ENCODE assay signal across 29 mouse cellular contexts in the genomic region with DNA sequence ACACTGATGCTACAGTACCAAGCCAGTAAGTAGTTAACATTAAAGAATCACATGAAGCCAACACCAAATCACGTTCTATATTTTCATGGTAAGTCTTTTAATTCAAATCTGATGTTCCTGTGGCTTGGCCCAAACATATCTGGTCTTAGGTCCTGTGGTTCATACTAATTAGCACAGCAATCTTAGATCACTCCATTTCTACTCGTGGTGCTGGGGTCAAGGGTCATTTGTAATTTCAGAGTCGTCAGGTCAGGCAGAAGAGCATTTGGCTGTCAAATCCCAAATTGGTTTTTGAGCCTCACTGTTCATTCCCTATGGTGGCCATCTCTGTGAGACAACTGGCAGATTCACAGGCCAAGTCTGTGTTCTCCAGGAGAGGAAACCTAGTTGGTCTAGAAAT. TPM values are rescaled to one million over a fixed set of nuclear protein-coding genes. Genes with fewer than 3 reads are reported as not detected.
"Had no signal": no experiment of that assay in that cellular context is flagged by ENCODE, and none has a peak within 500 bp of the region (broad histone marks: within the 10 kb centered on the region; RNA-seq: fewer than 3 reads in every experiment).

No protein-coding gene starts in this region.

- H3K4me3 ChIP-seq: embryonic facial prominence, embryonic 10.5 days; embryonic facial prominence, embryonic 12.5 days; embryonic facial prominence, embryonic 13.5 days; embryonic facial prominence, embryonic 15.5 days; erythroblast, embryonic 14.5 days; forebrain, embryonic 10.5 days; forebrain, embryonic 12.5 days; forebrain, embryonic 13.5 days; forebrain, embryonic 15.5 days; gastrocnemius, adult 2 months had no signal

- H3K27ac ChIP-seq: embryonic facial prominence, embryonic 10.5 days; embryonic facial prominence, embryonic 12.5 days; embryonic facial prominence, embryonic 13.5 days; embryonic facial prominence, embryonic 15.5 days; forebrain, embryonic 10.5 days; forebrain, embryonic 12.5 days; forebrain, embryonic 13.5 days; forebrain, embryonic 15.5 days; gastrocnemius, adult 2 months had no signal

- DNase-seq: cerebellum, adult 2 months; cerebellum, adult 8-10 months; cerebellum, adult 9-10 months; cerebellum, adult 9-11 months; cerebellum, postnatal 10 days; cerebellum, postnatal 14 days; cerebellum, postnatal 25 days; cerebellum, postnatal 36 days; embryo, embryonic 11 days; forebrain, postnatal 0 days; gastrocnemius, adult 2 months; gastrocnemius, postnatal 10 days; gastrocnemius, postnatal 14 days; gastrocnemius, postnatal 25 days; gastrocnemius, postnatal 36 days; heart, adult 18-20 months had no signal

- ATAC-seq: forebrain, embryonic 13.5 days; forebrain, embryonic 14.5 days; forebrain, embryonic 15.5 days; forebrain, embryonic 16.5 days; forebrain, postnatal 0 days had no signal

- H3K9me3 ChIP-seq: embryonic facial prominence, embryonic 10.5 days; embryonic facial prominence, embryonic 12.5 days; embryonic facial prominence, embryonic 13.5 days; embryonic facial prominence, embryonic 15.5 days; forebrain, embryonic 15.5 days had no signal

- H3K9ac ChIP-seq: embryonic facial prominence, embryonic 12.5 days; embryonic facial prominence, embryonic 13.5 days; embryonic facial prominence, embryonic 15.5 days; forebrain, embryonic 12.5 days; forebrain, embryonic 13.5 days; forebrain, embryonic 15.5 days; forebrain, postnatal 0 days had no signal

- H3K4me2 ChIP-seq: embryonic facial prominence, embryonic 12.5 days; embryonic facial prominence, embryonic 13.5 days; embryonic facial prominence, embryonic 15.5 days; forebrain, embryonic 12.5 days; forebrain, embryonic 13.5 days; forebrain, embryonic 15.5 days had no signal

- H3K27me3 ChIP-seq: embryonic facial prominence, embryonic 12.5 days; embryonic facial prominence, embryonic 13.5 days; embryonic facial prominence, embryonic 15.5 days; forebrain, embryonic 12.5 days; forebrain, embryonic 13.5 days; forebrain, embryonic 15.5 days had no signal

- H3K4me1 ChIP-seq: embryonic facial prominence, embryonic 12.5 days; embryonic facial prominence, embryonic 13.5 days; embryonic facial prominence, embryonic 15.5 days had no signal

RNA-seq across cellular contexts. Expression of a gene that starts 54.7 kb away (rescaled TPM):
- total RNA-seq: common myeloid progenitor, adult 5-6 weeks; granulocyte monocyte progenitor cell, adult 5-6 weeks; heart, adult 18-20 months had no signal
- polyA plus RNA-seq: embryonic facial prominence, embryonic 15.5 days had no signal
